Mouse (Mus musculus): ENCODE results near the gene Slc22a23. TPM values are rescaled to one million over a fixed set of nuclear protein-coding genes. Genes with fewer than 3 reads are reported as not detected.
A peak's percentile ranks its signal among the peaks of the same experiment; 100 is the strongest.

Gene Slc22a23
- polyA plus RNA-seq, 1 experiment from 2014 or later, result 3.6 TPM

- WGBS, result 61% methylated on average over 6 of the region's 6 CpGs
- H3K4me1 ChIP-seq (ENCODE audit: control insufficient read depth, insufficient read depth, low read length), result no peaks in the 10 kb centered on the region
- no peak overlapping the region for H3K4me3 ChIP-seq (replicated peaks; ENCODE audit: low read length)
- H3K9ac ChIP-seq (ENCODE audit: low read length), result no peak overlapping the region
- no peak overlapping the region for H3K4me2 ChIP-seq (ENCODE audit: low read depth, low read length)
- peak; percentile 82 for ATAC-seq (ENCODE audit: insufficient read depth, low FRiP score)
- no peaks in the 10 kb centered on the region for H3K9me3 ChIP-seq (replicated peaks; ENCODE audit: control insufficient read depth, low read length)
- H3K27me3 ChIP-seq (ENCODE audit: control insufficient read depth, insufficient read depth, low read length), result no peaks in the 10 kb centered on the region
- no peaks in the 10 kb centered on the region for H3K36me3 ChIP-seq (ENCODE audit: control insufficient read depth, insufficient read depth, low read length)
- peak overlapping the region; percentile 66 for H3K27ac ChIP-seq (ENCODE audit: low read length)
Observed at GRCm38 (mm10) chr13:34207714-34208470, 137.1 kb downstream of the Slc22a23 start.

GRCm38 (mm10) chr13:34205216-34205615 lies 139.8 kb downstream of the Slc22a23 start:
- Histone ChIP-seq H3K36me3 (ENCODE audit: control insufficient read depth, insufficient read depth, low read length) (no peaks in the 10 kb centered on the region), H3K4me1 (ENCODE audit: control insufficient read depth, insufficient read depth, low read length) (no peaks in the 10 kb centered on the region), H3K9ac (ENCODE audit: low read length) (no peak overlapping the region), H3K27ac (ENCODE audit: low read length) (no peak overlapping the region), H3K27me3 (ENCODE audit: control insufficient read depth, insufficient read depth, low read length) (no peaks in the 10 kb centered on the region), H3K4me2 (ENCODE audit: low read depth, low read length) (no peak overlapping the region), H3K9me3 (replicated peaks; ENCODE audit: control insufficient read depth, low read length) (no peaks in the 10 kb centered on the region), H3K4me3 (replicated peaks; ENCODE audit: low read length) (no peak overlapping the region)
- 88% methylated on average over 3 of the region's 3 CpGs for WGBS
- ATAC-seq (ENCODE audit: insufficient read depth, low FRiP score), result no peak

GRCm38 (mm10) chr13:34195676-34196075 lies 149.3 kb downstream of the Slc22a23 start:
- ATAC-seq (ENCODE audit: insufficient read depth, low FRiP score), result no peak
- Histone ChIP-seq H3K4me2 (ENCODE audit: low read depth, low read length) (no peak overlapping the region), H3K9ac (ENCODE audit: low read length) (no peak overlapping the region), H3K27ac (ENCODE audit: low read length) (no peak overlapping the region), H3K27me3 (ENCODE audit: control insufficient read depth, insufficient read depth, low read length) (no peaks in the 10 kb centered on the region), H3K36me3 (ENCODE audit: control insufficient read depth, insufficient read depth, low read length) (peaks cover 8% of the 10 kb centered on the region), H3K4me1 (ENCODE audit: control insufficient read depth, insufficient read depth, low read length) (no peaks in the 10 kb centered on the region), H3K9me3 (replicated peaks; ENCODE audit: control insufficient read depth, low read length) (no peaks in the 10 kb centered on the region), H3K4me3 (replicated peaks; ENCODE audit: low read length) (no peak overlapping the region)
- WGBS, result 96% methylated on average over 1 of the region's 1 CpGs

GRCm38 (mm10) chr13:34193384-34193783 lies 151.6 kb downstream of the Slc22a23 start:
- Histone ChIP-seq H3K27me3 (ENCODE audit: control insufficient read depth, insufficient read depth, low read length) (no peaks in the 10 kb centered on the region), H3K9ac (ENCODE audit: low read length) (no peak overlapping the region), H3K27ac (ENCODE audit: low read length) (0 out of 2 replicates have a peak overlapping the region, but pooled peaks have one; percentile 5), H3K4me2 (ENCODE audit: low read depth, low read length) (no peak overlapping the region), H3K36me3 (ENCODE audit: control insufficient read depth, insufficient read depth, low read length) (peaks cover 8% of the 10 kb centered on the region), H3K9me3 (replicated peaks; ENCODE audit: control insufficient read depth, low read length) (no peaks in the 10 kb centered on the region), H3K4me1 (ENCODE audit: control insufficient read depth, insufficient read depth, low read length) (no peaks in the 10 kb centered on the region), H3K4me3 (replicated peaks; ENCODE audit: low read length) (no peak overlapping the region)
- no peak for ATAC-seq (ENCODE audit: insufficient read depth, low FRiP score)
- WGBS, result 58% methylated on average over 8 of the region's 8 CpGs

- Histone ChIP-seq H3K4me1 (ENCODE audit: control insufficient read depth, insufficient read depth, low read length) (no peaks in the 10 kb centered on the region), H3K4me2 (ENCODE audit: low read depth, low read length) (no peak overlapping the region), H3K4me3 (replicated peaks; ENCODE audit: low read length) (no peak overlapping the region), H3K27me3 (ENCODE audit: control insufficient read depth, insufficient read depth, low read length) (no peaks in the 10 kb centered on the region), H3K9ac (ENCODE audit: low read length) (no peak overlapping the region), H3K36me3 (ENCODE audit: control insufficient read depth, insufficient read depth, low read length) (peaks cover 8% of the 10 kb centered on the region), H3K27ac (ENCODE audit: low read length) (no peak overlapping the region), H3K9me3 (replicated peaks; ENCODE audit: control insufficient read depth, low read length) (no peaks in the 10 kb centered on the region)
- 70% methylated on average over 8 of the region's 8 CpGs for WGBS
- peak; percentile 65 for ATAC-seq (ENCODE audit: insufficient read depth, low FRiP score)
Observed at GRCm38 (mm10) chr13:34192414-34193191, 152.4 kb downstream of the Slc22a23 start.

- peak; percentile 72; the same call in 1 of the 2 replicates for ATAC-seq (ENCODE audit: insufficient read depth, low FRiP score)
- 10% methylated on average over 5 of the region's 5 CpGs for WGBS
- peak overlapping the region; percentile 29; the same call in 1 of the 2 replicates for H3K4me2 ChIP-seq (ENCODE audit: low read depth, low read length)
- no peaks in the 10 kb centered on the region for H3K36me3 ChIP-seq (ENCODE audit: control insufficient read depth, insufficient read depth, low read length)
- H3K27me3 ChIP-seq (ENCODE audit: control insufficient read depth, insufficient read depth, low read length), result no peaks in the 10 kb centered on the region
- no peak overlapping the region for H3K27ac ChIP-seq (ENCODE audit: low read length)
- H3K9me3 ChIP-seq (replicated peaks; ENCODE audit: control insufficient read depth, low read length), result no peaks in the 10 kb centered on the region
- H3K4me3 ChIP-seq (replicated peaks; ENCODE audit: low read length), result no peak overlapping the region
- H3K9ac ChIP-seq (ENCODE audit: low read length), result no peak overlapping the region
- no peaks in the 10 kb centered on the region for H3K4me1 ChIP-seq (ENCODE audit: control insufficient read depth, insufficient read depth, low read length)
Observed at GRCm38 (mm10) chr13:34187571-34187970, 157.4 kb downstream of the Slc22a23 start.

GRCm38 (mm10) chr13:34185371-34185770 lies 159.6 kb downstream of the Slc22a23 start:
- H3K4me1 ChIP-seq (ENCODE audit: control insufficient read depth, insufficient read depth, low read length), result no peaks in the 10 kb centered on the region
- no peak overlapping the region for H3K27ac ChIP-seq (ENCODE audit: low read length)
- H3K9me3 ChIP-seq (replicated peaks; ENCODE audit: control insufficient read depth, low read length), result no peaks in the 10 kb centered on the region
- H3K4me3 ChIP-seq (replicated peaks; ENCODE audit: low read length), result no peak overlapping the region
- 0 out of 2 replicates have a peak, but pooled peaks cover 4% of the 10 kb centered on the region for H3K36me3 ChIP-seq (ENCODE audit: control insufficient read depth, insufficient read depth, low read length)
- no peak overlapping the region for H3K4me2 ChIP-seq (ENCODE audit: low read depth, low read length)
- H3K9ac ChIP-seq (ENCODE audit: low read length), result no peak overlapping the region
- WGBS, result 84% methylated on average over 2 of the region's 2 CpGs
- H3K27me3 ChIP-seq (ENCODE audit: control insufficient read depth, insufficient read depth, low read length), result no peaks in the 10 kb centered on the region
- ATAC-seq (ENCODE audit: insufficient read depth, low FRiP score), result no peak

- no peak for ATAC-seq (ENCODE audit: insufficient read depth, low FRiP score)
- H3K27ac ChIP-seq (ENCODE audit: low read length), result no peak overlapping the region
- 77% methylated on average over 5 of the region's 5 CpGs for WGBS
- H3K4me2 ChIP-seq (ENCODE audit: low read depth, low read length), result no peak overlapping the region
- no peak overlapping the region for H3K4me3 ChIP-seq (replicated peaks; ENCODE audit: low read length)
- H3K4me1 ChIP-seq (ENCODE audit: control insufficient read depth, insufficient read depth, low read length), result no peaks in the 10 kb centered on the region
- no peaks in the 10 kb centered on the region for H3K27me3 ChIP-seq (ENCODE audit: control insufficient read depth, insufficient read depth, low read length)
- H3K36me3 ChIP-seq (ENCODE audit: control insufficient read depth, insufficient read depth, low read length), result 0 out of 2 replicates have a peak, but pooled peaks cover 4% of the 10 kb centered on the region
- no peak overlapping the region for H3K9ac ChIP-seq (ENCODE audit: low read length)
- no peaks in the 10 kb centered on the region for H3K9me3 ChIP-seq (replicated peaks; ENCODE audit: control insufficient read depth, low read length)
Observed at GRCm38 (mm10) chr13:34181624-34182023, 163.4 kb downstream of the Slc22a23 start.

- Histone ChIP-seq H3K4me2 (ENCODE audit: low read depth, low read length) (no peak overlapping the region), H3K27ac (ENCODE audit: low read length) (no peak overlapping the region), H3K27me3 (ENCODE audit: control insufficient read depth, insufficient read depth, low read length) (no peaks in the 10 kb centered on the region), H3K9ac (ENCODE audit: low read length) (no peak overlapping the region), H3K36me3 (ENCODE audit: control insufficient read depth, insufficient read depth, low read length) (no peaks in the 10 kb centered on the region), H3K4me1 (ENCODE audit: control insufficient read depth, insufficient read depth, low read length) (no peaks in the 10 kb centered on the region), H3K4me3 (replicated peaks; ENCODE audit: low read length) (no peak overlapping the region), H3K9me3 (replicated peaks; ENCODE audit: control insufficient read depth, low read length) (no peaks in the 10 kb centered on the region)
- no peak for ATAC-seq (ENCODE audit: insufficient read depth, low FRiP score)
- WGBS, result 93% methylated on average over 6 of the region's 6 CpGs
Observed at GRCm38 (mm10) chr13:34174025-34174424, 171.0 kb downstream of the Slc22a23 start.

Data from stomach, embryonic 16.5 days (tissue).